Mouse (Mus musculus) forelimb bud, embryonic 11.5 days (tissue): ENCODE data around the gene Lyrm2.

Experiments
- DNase-seq: peaks from one replicate; pipeline ENCODE4 v3.0.0-alpha.2; 2012; ENCODE audit warnings: low read depth, low spot score

Gene Lyrm2

DNA sequence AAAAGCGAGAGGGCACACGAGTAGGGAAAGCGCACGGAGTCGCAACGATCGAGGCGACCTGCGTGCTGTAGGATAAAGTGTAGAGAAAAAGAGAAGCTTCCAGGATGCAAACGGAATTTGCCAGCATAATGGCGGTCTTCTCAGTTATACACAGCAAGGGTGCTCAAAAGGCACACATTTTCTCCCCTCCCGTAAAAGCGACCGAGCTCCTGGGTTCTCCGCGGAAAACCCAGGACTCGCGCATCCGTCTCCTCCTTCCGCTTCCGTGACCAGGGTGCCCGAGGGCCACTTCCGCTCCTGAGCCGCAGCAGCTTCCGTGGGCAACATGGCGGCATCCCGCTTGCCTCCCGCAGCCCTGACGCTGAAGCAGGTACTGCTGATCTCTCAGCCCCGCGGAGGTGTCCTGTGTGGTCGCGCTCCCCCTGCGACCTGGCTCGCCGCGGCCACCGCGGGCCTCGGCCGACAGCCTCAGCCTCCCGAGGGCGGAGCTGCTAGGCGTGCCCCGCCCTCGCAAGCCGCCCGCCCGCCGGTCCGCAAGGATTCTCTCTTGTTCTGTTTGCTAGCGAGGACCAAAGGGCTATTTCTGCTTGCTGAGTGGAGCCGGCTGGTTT is at the start of gene Lyrm2:
Gene Lyrm2, plus strand, starts transcription at position 288 of the 611 bp plus-strand sequence.
- peak; percentile 81 for DNase-seq

GRCm38 (mm10) chr4:32750711-32751110 is 49.3 kb upstream of the Lyrm2 start:
- DNase-seq: no peak

GRCm38 (mm10) chr4:32757430-32757829 is 42.6 kb upstream of the Lyrm2 start:
- no peak for DNase-seq

- no peak for DNase-seq
Measured at GRCm38 (mm10) chr4:32767471-32767870, 32.6 kb upstream of the Lyrm2 start.

DNA sequence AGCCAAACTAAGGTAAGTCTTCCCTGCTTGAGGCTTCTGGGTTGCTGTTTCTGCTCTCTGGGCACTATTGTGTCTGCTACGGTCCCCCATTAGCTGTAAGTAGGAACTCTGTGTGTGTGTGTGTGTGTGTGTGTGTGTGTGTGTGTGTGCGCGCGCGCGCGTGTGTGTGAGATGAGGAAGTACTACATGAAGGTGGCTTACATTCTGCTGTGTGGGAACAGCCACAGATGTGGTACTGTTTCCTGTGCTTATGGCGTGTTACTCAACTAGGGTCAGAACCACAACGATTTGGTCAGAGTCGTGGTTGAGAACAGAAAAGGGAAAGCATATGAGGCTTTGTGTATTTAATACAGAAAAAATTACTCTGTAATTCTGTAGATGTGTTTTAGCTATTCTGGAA is 32.0 kb upstream of the Lyrm2 start:
- DNase-seq: no peak

DNA sequence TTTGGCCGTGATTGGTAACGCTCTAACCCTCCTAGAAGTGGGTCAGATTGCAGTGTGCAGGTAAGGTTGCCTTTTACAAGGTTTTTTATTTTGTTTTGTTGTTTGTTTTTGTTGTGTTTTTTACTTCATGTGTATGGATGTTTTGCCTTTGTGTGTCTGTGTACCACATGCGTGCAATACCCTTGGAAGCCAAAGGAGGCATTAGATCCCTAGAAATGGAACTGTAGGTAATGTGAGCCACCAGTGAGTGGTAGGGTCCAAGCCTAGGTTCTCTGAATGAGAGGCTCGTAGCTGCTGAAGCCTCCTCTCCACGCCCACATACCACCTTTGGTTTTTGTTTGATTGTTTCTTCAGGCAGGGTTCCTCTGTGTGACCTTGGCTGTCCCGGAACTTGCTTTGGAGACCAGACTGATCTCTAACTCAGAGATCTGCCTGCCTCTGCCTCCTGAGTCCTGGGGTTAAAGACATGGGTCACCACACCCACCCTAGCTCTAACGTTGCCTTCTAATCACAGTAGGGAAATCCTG is 29.7 kb upstream of the Lyrm2 start:
- DNase-seq: no peak

- no peak for DNase-seq
Measured at GRCm38 (mm10) chr4:32779996-32780395, 20.1 kb upstream of the Lyrm2 start.

- DNase-seq: no peak
Measured at GRCm38 (mm10) chr4:32787110-32787509, 12.9 kb upstream of the Lyrm2 start.

GRCm38 (mm10) chr4:32789020-32789419 is 11.0 kb upstream of the Lyrm2 start:
- DNase-seq: no peak

DNA sequence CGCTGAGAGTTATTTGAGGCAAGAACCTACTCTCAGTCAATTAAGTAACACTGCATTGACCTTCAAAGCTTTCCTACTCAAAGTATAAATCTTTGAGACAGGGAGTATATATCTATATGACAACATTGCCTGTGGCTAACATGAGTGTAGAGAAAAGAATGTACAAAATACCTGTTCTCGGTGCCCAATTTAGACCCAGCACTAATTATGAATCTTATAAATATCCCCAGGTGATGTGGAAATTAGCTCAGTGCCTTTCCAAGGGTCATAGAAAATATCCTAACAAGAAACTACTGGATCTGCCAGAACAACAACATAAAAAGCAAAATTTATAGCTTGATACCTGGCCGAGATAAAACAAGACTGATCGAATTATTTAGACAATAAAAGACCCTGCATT is 1.1 kb upstream of the Lyrm2 start:
- no peak for DNase-seq

DNA sequence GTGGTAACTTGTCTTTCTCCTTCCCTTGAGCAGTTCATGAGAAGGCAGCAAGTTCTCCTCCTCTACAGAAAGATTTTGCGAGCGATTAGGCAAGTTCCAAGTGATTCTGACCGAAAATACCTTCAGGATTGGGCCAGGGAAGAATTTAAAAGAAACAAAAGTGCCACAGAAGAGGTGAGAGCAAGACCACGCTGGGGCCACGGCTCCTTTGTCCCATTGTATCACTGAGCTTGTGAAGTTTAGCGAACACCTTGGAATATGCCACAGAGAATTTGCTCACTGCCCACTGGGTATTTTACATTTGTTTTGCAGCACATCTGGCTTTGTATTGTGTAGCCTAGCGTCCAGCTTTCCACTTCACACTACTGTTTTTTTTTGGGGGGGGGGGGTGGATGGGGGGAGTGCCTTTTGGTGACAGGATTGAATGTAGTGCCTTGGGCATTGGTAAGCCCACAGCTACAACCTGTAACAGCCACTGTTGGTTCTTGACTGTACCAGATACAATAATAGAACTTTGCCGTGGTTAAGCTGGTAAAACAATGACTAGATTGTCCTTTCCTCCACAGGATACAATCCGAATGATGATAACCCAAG is 621 bp downstream of the Lyrm2 start:
- DNase-seq: peak; percentile 25

DNA sequence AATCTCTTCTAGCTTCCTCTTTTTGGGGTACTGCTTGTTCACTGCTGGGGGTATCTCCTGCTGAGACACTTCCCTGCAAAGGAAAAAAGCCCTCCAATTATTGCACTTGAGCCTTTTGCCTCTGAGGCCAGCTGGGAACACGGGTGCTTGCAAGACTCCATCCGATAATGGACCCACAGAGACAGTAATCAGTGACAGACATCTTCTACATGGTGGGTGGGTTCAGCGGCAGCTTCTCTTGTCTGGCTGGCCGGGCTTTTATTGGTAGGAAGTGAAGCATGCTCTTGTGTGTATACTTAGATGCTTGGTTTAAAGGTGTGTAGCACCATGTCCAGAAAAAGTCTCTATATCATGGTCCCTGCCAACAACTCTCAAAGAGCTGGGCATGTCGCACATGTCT is 17.4 kb downstream of the Lyrm2 start:
- DNase-seq: no peak

DNA sequence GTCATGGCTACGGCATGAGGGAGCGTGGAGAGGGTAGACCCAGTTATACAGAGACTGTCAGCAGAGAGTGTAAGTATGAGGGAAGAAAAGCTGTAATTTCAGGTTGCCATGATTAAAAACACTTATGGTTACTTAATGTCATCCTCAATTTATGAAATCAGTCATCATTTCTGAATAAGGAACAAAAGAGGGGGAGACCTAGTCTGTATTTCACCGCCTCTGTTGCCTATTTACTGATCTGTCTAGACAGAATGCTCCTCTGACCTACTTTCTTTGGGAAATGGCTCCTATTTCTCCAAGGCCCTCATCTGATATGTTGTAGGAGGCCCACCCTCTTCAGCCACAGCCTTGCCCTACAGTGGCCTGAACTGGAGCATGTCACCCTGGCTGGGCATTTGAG is 20.6 kb downstream of the Lyrm2 start:
- DNase-seq: no peak

GRCm38 (mm10) chr4:32824254-32824653 is 24.2 kb downstream of the Lyrm2 start:
- no peak for DNase-seq

DNA sequence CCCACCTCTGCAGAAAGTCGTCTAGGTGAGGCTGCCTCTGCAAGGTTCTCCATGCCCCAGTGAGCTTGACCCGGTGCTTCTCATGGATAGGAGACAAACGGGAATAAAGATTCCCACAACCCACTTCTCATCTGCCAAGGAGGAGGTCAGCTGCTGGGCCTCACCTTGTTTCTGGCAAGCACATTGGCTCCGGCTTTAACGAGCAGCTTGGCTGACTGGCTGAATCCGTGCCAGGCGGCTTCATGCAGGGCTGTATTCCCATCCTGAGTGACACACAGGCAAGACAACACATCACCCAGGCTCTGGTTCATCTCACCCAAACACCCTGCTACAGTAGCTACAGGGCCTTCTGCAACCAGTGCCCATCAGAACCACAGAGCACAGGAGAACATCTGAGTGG is 26.9 kb downstream of the Lyrm2 start:
- no peak for DNase-seq

DNA sequence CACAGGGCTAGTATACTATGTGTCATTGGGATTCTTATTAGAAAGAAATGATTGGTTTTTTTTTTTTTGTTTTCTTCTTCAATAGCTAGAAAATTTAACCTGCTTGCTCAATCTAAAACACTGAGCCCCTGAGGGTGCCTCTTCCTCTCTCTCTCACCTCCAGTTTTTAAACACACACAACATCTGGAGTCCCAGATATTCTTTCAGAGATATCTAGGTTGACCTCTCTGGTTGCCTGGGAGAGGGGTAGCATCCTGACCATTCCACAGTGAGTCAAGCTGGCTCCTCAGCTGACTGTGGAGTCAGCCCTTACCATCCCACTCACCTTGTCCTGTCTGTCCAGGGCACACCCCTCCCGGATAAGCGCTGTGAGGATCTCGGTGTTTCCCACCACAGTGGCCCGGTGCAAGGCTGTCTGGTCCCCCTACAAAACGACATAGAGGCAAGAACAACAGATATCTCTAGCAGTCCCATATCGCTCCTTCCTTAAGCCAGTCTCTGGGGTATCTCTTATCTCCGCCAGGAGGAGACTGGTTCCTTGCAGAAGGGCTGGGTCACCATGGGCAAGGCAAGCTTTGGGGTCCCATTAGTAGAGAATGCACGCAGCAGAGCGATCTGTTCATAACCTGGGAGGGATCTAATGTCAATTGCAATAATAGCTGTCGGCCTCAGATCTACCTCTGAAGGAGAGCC is 28.5 kb downstream of the Lyrm2 start:
- no peak for DNase-seq

DNA sequence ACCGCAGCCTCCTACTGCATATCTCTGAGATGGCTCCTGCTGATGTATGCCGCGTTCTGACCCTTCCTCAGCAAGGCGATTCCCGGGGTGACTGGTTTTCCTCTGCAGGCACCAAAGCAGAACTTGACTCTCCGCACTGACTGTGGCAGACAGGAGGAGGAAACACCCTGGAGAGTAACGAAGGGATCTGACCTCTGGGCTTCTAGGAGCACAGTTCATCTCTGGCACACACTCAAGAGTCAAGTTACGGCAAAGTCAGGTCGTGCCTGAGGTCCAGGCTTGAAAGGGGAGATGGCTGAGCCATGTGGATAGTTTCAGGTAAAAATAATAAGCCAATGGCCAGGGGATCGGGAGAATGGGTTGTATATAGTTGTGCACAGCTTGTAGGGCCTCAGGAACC is 29.3 kb downstream of the Lyrm2 start:
- DNase-seq: no peak

DNA sequence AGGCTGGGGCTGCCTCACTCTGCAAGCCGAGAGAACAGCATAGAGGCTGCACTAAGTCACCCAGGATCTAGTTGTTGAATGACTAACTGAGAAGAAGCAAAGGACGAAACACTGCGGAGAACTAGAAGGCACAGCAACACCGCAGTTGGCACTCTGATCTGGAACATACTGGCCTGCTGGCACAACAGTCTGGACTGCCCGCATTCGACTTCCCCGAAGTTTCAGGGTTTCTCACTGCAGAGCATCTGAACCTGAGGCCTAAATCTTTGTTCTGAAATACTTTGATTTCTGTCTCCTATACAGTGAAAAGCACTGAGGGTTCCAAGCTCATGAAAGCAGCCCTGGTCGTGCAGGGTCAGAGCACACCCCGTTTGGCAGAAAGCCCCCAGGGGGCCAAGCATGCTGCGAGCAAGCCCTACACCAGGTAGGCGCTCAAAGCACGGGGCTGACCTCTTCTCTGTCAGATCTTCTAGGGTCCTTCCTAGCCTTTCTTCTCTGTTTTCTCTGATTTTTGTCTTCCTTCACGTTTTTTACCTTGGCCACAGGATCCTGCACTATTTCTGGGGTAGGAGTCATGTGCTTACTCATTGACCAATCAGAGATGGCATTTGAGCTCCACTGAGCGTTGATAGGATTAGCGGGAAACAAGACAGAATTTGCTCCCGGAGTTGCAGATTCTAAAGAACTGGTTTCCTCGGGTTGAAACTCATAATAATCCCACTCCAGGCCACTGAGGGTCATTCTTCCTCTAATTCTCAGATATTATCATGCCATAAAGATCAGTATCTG is 33.6 kb downstream of the Lyrm2 start:
- peak; percentile 45 for DNase-seq

- DNase-seq: no peak
Measured at GRCm38 (mm10) chr4:32834541-32834940, 34.5 kb downstream of the Lyrm2 start.

DNA sequence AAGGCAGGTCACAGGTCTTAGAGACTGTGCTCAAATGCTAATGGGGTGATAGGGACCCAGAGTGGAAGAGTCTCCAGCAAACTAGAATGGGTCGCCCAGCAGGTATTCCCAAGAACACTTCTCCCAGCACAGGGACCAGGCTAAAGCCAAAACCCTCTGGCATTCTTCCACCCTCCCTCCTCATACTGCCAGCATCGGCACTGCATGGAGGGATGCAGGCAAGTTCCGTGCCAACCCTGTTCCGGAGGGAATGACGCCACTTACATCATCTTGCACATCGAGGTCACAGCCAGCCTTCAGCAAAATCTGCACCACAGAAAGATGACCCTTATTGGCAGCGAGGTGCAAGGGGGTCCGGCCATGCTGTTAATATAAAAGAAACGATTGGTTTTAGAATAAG is 36.0 kb downstream of the Lyrm2 start:
- no peak for DNase-seq

- no peak for DNase-seq
Measured at GRCm38 (mm10) chr4:32838401-32838800, 38.3 kb downstream of the Lyrm2 start.
